Mouse (Mus musculus) forebrain, embryonic 10.5 days (tissue): ENCODE measurements at regions not wholly inside any gene's neighbourhood (a gene's known extent, or its start where the extent isn't known, plus 50 kb on each side); places are given as distances from the start of the nearest gene placed in this dataset.

ENCODE experiments used
- DNase-seq: peaks from one replicate; pipeline ENCODE4 v3.0.0-alpha.2; 2017; ENCODE audit warnings: low spot score; ENCODE audit errors: extremely low spot score
- H3K27ac ChIP-seq: fragments of 300-500 bp; sonication (generic); 2 replicates; pipeline ENCODE4 v1.5.1; 2016; ENCODE audit warnings: mild to moderate bottlenecking
- H3K27me3 ChIP-seq: fragments of 300-500 bp; sonication (generic); 2 replicates; pipeline ENCODE4 v1.6.1; 2016; ENCODE audit warnings: mild to moderate bottlenecking; ENCODE audit not compliant: poor library complexity, severe bottlenecking
- H3K36me3 ChIP-seq: fragments of 300-500 bp; sonication (generic); replicated peaks from 2 replicates; pipeline ENCODE4 v1.6.1; 2016; ENCODE audit warnings: mild to moderate bottlenecking, moderate library complexity
- H3K4me1 ChIP-seq: fragments of 300-500 bp; sonication (generic); 2 replicates; pipeline ENCODE4 v1.6.1; 2016
- H3K4me3 ChIP-seq: fragments of 300-500 bp; sonication (generic); 2 replicates; pipeline ENCODE4 v1.5.1; 2016; ENCODE audit warnings: mild to moderate bottlenecking, moderate library complexity
- H3K9me3 ChIP-seq: fragments of 300-500 bp; sonication (generic); 2 replicates; pipeline ENCODE4 v1.6.1; 2016; ENCODE audit warnings: mild to moderate bottlenecking, moderate library complexity
- WGBS: fragments of 180-500 bp; shearing (Covaris S2); methylation state at CpG from one replicate; pipeline ENCODE4 v1.1.7; 2016; 5-methylcytosine and 5-hydroxymethylcytosine counted together

DNA sequence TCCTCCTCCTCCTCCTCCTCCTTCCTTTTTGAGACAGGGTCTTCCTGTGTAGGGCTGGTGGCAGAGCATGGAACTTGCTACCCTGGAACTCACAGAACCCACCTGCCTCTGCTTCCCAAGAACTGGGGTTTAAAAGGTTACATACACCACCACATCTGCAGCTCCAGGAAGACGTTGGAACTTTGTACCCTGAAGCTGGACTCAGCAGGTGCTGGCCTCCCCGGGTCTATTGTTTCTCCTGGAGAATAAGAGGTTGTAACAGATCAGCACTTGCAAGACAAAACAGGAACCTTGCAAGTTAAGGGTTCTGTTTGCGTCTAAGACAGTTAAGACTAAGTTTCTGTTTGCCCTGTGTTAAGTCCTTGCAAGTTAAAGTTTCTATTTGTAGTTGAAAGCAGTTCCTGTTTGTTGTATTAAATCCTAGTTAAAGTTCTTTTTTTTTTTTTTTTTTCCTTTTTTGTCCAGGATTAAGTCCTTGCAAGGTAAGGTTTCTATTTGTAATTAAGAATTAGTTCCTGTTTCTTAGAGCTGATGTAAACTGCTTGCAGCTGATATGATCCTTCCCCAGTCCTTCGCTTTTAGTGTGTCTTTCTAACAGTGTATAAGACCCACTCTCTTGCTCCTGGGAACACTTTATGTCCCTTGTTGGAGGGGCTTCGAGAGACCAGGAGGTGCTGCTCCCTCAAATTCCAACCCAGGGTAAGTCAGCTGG lies 55.0 kb upstream of the Sgk1 start:
- 39% methylated on average over 5 of the region's 5 CpGs for WGBS
- H3K9me3 ChIP-seq: no peaks in the 10 kb centered on the region

DNA sequence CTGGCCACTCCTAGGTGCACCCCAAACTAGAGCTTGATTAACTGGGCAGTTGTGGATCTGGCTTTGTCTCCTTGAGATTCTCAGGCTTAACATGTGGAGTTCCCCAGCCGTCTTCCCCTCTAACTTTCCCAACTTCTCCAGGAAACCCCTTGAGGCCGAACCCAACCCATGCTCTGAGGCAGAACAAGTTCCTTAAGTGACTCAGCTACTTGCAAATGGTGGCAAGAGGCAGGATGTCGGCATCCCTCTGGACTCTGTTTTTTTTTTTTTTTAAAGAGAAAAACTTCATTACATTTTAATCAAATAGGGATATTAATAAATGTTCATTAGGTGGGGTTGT lies 54.5 kb upstream of the Sgk1 start:
- no peaks in the 10 kb centered on the region for H3K9me3 ChIP-seq
- DNase-seq: no peak
- H3K27ac ChIP-seq: no peak overlapping the region
- H3K4me3 ChIP-seq: no peak overlapping the region
- peaks cover 3% of the 10 kb centered on the region; the same call in 1 of the 2 replicates for H3K27me3 ChIP-seq
- peaks cover 29% of the 10 kb centered on the region for H3K4me1 ChIP-seq
- H3K36me3 ChIP-seq: no peaks in the 10 kb centered on the region
- WGBS: 72% methylated on average over 3 of the region's 3 CpGs

More for the DNA sequence above, 55.0 kb upstream of the Sgk1 start:
- Histone ChIP-seq H3K27me3 (0 out of 2 replicates have a peak, but pooled peaks cover 3% of the 10 kb centered on the region), H3K4me1 (peaks cover 29% of the 10 kb centered on the region), H3K27ac (no peak overlapping the region), H3K36me3 (no peaks in the 10 kb centered on the region), H3K4me3 (no peak overlapping the region)
- DNase-seq: no peak

DNA sequence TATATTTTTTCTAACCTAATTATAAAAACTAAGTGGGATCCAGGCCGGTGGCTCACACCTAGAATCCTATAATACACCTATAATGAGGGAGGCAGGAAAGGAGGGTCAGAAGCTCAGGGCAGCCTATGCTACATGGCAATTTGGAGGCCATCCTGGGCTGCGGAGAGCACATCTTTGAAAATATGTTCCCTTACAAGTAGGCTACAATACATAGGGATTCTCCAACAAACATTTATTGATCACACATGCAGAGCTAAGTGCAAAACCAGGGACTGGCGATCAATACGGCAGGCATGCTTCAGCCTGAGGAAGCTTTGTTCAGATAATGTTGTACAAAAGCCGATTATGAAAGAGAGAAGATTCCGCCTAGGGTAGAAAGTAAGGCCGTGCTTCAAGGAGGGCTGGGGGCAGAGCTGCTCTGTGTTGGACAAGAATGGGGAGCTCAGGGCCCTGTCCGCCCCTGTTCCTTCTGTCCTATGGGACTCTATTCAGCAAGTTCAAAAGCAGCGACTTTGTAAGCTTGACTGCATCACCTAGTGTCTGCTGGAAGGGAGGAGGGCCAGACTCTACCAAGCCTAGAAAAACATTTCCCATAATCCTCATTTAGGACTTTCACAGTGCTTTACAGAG lies 53.4 kb upstream of the Sgk1 start:
- no peak for DNase-seq
- peaks cover 29% of the 10 kb centered on the region for H3K4me1 ChIP-seq
- H3K4me3 ChIP-seq: no peak overlapping the region; the same call in 1 of the 2 replicates
- no peaks in the 10 kb centered on the region for H3K9me3 ChIP-seq
- 51% methylated on average over 9 of the region's 9 CpGs for WGBS
- peaks cover 9% of the 10 kb centered on the region; the same call in 1 of the 2 replicates for H3K27me3 ChIP-seq
- no peaks in the 10 kb centered on the region for H3K36me3 ChIP-seq
- H3K27ac ChIP-seq: peak overlapping the region; percentile 74

DNA sequence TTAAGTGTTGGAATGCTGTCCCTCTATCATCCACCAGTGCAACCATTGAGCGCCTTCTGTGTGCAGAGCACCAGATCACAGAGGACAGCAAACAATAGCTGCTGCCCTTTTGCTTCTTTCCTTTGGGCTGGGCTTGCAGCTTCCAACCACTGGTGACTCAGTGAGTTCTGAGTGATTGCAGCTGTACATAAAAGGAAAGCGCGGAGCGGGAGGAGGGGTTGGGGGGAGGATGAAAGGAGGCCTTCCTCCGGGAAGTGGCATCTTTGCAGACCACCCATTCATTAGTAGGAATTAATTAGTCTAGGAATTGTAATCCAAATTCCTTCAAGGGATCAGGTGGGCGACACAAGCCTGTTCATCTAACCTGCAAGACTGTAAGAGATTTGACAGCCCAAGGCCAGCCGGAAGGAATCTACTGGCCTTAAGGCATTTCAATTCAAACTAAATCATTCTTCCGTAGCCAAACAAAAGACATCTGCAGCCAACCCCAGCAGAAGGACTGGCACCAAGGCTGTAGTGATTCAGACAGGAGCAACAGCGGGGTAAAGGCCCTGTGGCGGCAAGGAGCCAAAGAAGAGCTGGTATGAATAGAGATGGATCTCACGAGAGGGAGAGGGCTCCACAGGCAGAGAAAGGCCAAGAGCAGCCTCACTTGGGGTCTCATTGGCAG lies 52.8 kb upstream of the Sgk1 start:
- peak overlapping the region; percentile 74 for H3K27ac ChIP-seq
- no peak overlapping the region; the same call in 1 of the 2 replicates for H3K4me3 ChIP-seq
- no peaks in the 10 kb centered on the region for H3K36me3 ChIP-seq
- peaks cover 28% of the 10 kb centered on the region for H3K4me1 ChIP-seq
- 15% methylated on average over 11 of the region's 11 CpGs for WGBS
- no peaks in the 10 kb centered on the region for H3K9me3 ChIP-seq
- DNase-seq: peak; percentile 40
- H3K27me3 ChIP-seq: peaks cover 11% of the 10 kb centered on the region; the same call in 1 of the 2 replicates

DNA sequence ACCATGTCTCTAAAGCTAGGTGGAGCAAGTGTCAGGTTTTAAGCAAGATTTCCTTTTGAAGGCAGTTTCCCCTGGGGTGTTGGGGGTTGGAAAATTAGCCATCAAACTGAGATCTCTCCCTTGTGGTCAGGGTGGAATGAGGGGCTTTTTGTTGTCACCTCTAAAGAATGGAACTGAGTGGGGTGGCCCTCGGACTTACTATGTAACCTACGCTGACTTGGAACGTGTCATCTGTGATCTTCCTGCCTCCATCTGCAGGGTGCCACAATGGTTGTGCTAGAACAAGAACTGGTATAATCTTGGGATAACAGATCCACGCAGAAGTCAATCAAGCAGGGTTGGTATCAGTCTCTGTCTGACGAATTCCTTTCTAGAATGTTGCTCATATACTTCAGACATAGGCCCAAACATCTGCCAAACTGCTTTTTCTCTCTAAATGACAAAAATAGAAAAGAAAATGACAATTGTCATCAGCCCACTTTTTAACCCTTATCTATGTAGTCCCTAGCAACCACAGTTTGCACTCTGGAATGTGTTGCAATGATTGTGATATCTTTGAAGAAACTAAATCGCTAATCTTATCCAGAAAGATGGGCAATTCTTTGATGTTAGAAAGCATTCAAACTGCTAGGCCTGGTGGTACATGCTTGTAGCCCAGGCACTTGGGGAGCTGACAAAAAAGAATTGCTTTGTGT lies 50.8 kb upstream of the Sgk1 start:
- 79% methylated on average over 6 of the region's 6 CpGs for WGBS

More for the DNA sequence above, 50.8 kb upstream of the Sgk1 start:
- no peaks in the 10 kb centered on the region for H3K9me3 ChIP-seq
- no peak for DNase-seq
- peaks cover 32% of the 10 kb centered on the region for H3K4me1 ChIP-seq
- H3K4me3 ChIP-seq: no peak overlapping the region
- H3K27me3 ChIP-seq: peaks cover 11% of the 10 kb centered on the region; the same call in 1 of the 2 replicates
- H3K27ac ChIP-seq: no peak overlapping the region
- no peaks in the 10 kb centered on the region for H3K36me3 ChIP-seq
